Comparison of ENCODE assay signal across 11 mouse cellular contexts in genomic region chr11:57474296-57474941, GRCm38 (mm10). TPM values are rescaled to one million over a fixed set of nuclear protein-coding genes. Genes with fewer than 3 reads are reported as not detected.
DNase-seq lines count a peak whose midpoint lies in the region; ATAC-seq and TF ChIP-seq lines count a peak whose summit lies in the region.
"Had no signal": no experiment of that assay in that cellular context is flagged by ENCODE, and none has a peak within 500 bp of the region (broad histone marks: within the 10 kb centered on the region; RNA-seq: fewer than 3 reads in every experiment).

No protein-coding gene starts in this region.

- H3K4me1 ChIP-seq in limb, embryonic 14.5 days (ENCODE audit: control insufficient read depth, insufficient read depth, low read length): 0 out of 2 replicates have a peak, but pooled peaks cover 2% of the 10 kb centered on the region

- no peak overlapping the region for H3K9ac ChIP-seq in limb, embryonic 14.5 days (ENCODE audit: low read depth, low read length, severe bottlenecking)

- no peaks in the 10 kb centered on the region for H3K36me3 ChIP-seq in limb, embryonic 14.5 days (ENCODE audit: control insufficient read depth, insufficient read depth, low read length)

- no peaks in the 10 kb centered on the region for H3K27me3 ChIP-seq in limb, embryonic 14.5 days (ENCODE audit: control insufficient read depth, insufficient read depth, low read length)
- H3K27me3 ChIP-seq: Patski had no signal

- peak; percentile 39 to 50 for DNase-seq in cerebellum, postnatal 10 days
- DNase-seq in cerebellum, adult 8-10 months: no peak
- peak; percentile 9 for DNase-seq in ES-CJ7 (ENCODE audit: low read depth, low spot score)
- DNase-seq in layer of hippocampus, adult 18-20 months (ENCODE audit: low spot score in 2 of 2): peak; percentile 58 to 77
- DNase-seq in limb, embryonic 14.5 days (ENCODE audit: low spot score): peak; percentile 36
- no peak for DNase-seq in T-cell, adult 2 months (ENCODE audit: low spot score)
- no peak for DNase-seq in thymus, postnatal 4 days

- no peak overlapping the region for H3K27ac ChIP-seq in limb, embryonic 14.5 days (replicated peaks; ENCODE audit: low read depth, low read length)

- no peaks in the 10 kb centered on the region for H3K9me3 ChIP-seq in limb, embryonic 14.5 days (ENCODE audit: control insufficient read depth, low read length)

- no peak for TF ChIP-seq POLR2A in limb, embryonic 14.5 days (IDR thresholded peaks at IDR 0.05; ENCODE audit: borderline replicate concordance, extremely low read depth, insufficient read depth, insufficient read length)

- no peak overlapping the region for H3K4me3 ChIP-seq in limb, embryonic 14.5 days (replicated peaks; ENCODE audit: low read length)
- H3K4me3 ChIP-seq: erythroblast, embryonic 14.5 days had no signal

- H3K4me2 ChIP-seq in limb, embryonic 14.5 days (replicated peaks; ENCODE audit: low read depth, low read length, severe bottlenecking): no peak overlapping the region

- ATAC-seq in limb, embryonic 14.5 days (ENCODE audit: low FRiP score, low read depth): no peak
- no peak for ATAC-seq in CD4-positive, CD25-positive, alpha-beta regulatory T cell, adult 4 months
- ATAC-seq: lung, postnatal 0 days had no signal

- 69% methylated on average over 6 of the region's 6 CpGs for WGBS in limb, embryonic 14.5 days

RNA-seq across cellular contexts. Expression of gene Fam114a2, which starts 44.0 kb away (rescaled TPM):
- total RNA-seq in layer of hippocampus, adult 18-20 months (2021): 10 to 100 TPM; 36.5 to 40.3 TPM
- polyA plus RNA-seq in limb, embryonic 14.5 days (2012; rRNA removed): 57.3 and 61.8 TPM in 2 replicates
- 50.7 and 53.2 TPM in 2 replicates for polyA plus RNA-seq in limb, embryonic 14.5 days (2014; fragmentation: Nextera tagmentation; extraction: Ambion mirVana)
- 100 to 1,000 TPM; 117 to 160 TPM for polyA plus RNA-seq in CD4-positive, CD25-positive, alpha-beta regulatory T cell, adult 4 months (2017; shearing (Covaris generic))

RNA-seq across cellular contexts. Expression of gene Mfap3, which starts 44.0 kb away (rescaled TPM):
- 10 to 100 TPM; 29.0 to 30.9 TPM for total RNA-seq in layer of hippocampus, adult 18-20 months (2021)
- 26.0 and 30.2 TPM in 2 replicates for polyA plus RNA-seq in limb, embryonic 14.5 days (2012; rRNA removed)
- 46.5 and 50.7 TPM in 2 replicates for polyA plus RNA-seq in limb, embryonic 14.5 days (2014; fragmentation: Nextera tagmentation; extraction: Ambion mirVana)
- 10 to 100 TPM; 44.6 to 46.0 TPM for polyA plus RNA-seq in CD4-positive, CD25-positive, alpha-beta regulatory T cell, adult 4 months (2017; shearing (Covaris generic))

Comparison
In these comparisons a context has a peak if more than half of its experiments do, and no peak if none do; other contexts are left out.
1. DNase-seq: peak in cerebellum, postnatal 10 days (2 of 2), ES-CJ7 (single experiment), layer of hippocampus, adult 18-20 months (2 of 2) and limb, embryonic 14.5 days (single experiment); none in cerebellum, adult 8-10 months (single experiment), T-cell, adult 2 months (single experiment) and thymus, postnatal 4 days (single experiment).